Mouse (Mus musculus) erythroblast, embryonic 14.5 days (primary cell): ENCODE data around the gene Rab31. TPM values are rescaled to one million over a fixed set of nuclear protein-coding genes. Genes with fewer than 3 reads are reported as not detected.

Source experiments
- H3K27me3 ChIP-seq: 2 replicates; pipeline ENCODE4 v1.6.1; 2012; ENCODE audit warnings: inconsistent platforms; ENCODE audit not compliant: control insufficient read depth
- H3K36me3 ChIP-seq: 2 replicates; pipeline ENCODE4 v1.6.1; 2012; ENCODE audit warnings: mild to moderate bottlenecking, inconsistent platforms; ENCODE audit not compliant: control insufficient read depth
- H3K4me1 ChIP-seq: 2 replicates; pipeline ENCODE4 v1.6.1; 2012; ENCODE audit warnings: inconsistent platforms; ENCODE audit not compliant: control insufficient read depth
- H3K4me3 ChIP-seq: replicated peaks from 2 replicates; pipeline ENCODE3; 2012; ENCODE audit warnings: moderate library complexity, mild to moderate bottlenecking, inconsistent platforms
- H3K9me3 ChIP-seq: 2 replicates; pipeline ENCODE4 v1.6.1; 2012; ENCODE audit warnings: low read length, inconsistent platforms, mixed read lengths; ENCODE audit not compliant: control insufficient read depth
- GATA1 ChIP-seq: IDR thresholded peaks from 2 replicates; pipeline ENCODE4 v1.6.1; 2012; ENCODE audit warnings: low read length, inconsistent platforms, mixed read lengths
- TAL1 ChIP-seq: IDR thresholded peaks from 3 replicates; pipeline ENCODE4 v1.6.1; 2012; ENCODE audit warnings: low read length, inconsistent platforms, mixed read lengths
- polyA plus RNA-seq: library from polyadenylated mRNA; stranded (reverse); fragments of >175 nt; gene quantifications from 2 replicates; pipeline ENCODE4 v1.2.3, GENCODE M21; 2012

The Rab31 gene
- polyA plus RNA-seq, 1 experiment: not detected

DNA sequence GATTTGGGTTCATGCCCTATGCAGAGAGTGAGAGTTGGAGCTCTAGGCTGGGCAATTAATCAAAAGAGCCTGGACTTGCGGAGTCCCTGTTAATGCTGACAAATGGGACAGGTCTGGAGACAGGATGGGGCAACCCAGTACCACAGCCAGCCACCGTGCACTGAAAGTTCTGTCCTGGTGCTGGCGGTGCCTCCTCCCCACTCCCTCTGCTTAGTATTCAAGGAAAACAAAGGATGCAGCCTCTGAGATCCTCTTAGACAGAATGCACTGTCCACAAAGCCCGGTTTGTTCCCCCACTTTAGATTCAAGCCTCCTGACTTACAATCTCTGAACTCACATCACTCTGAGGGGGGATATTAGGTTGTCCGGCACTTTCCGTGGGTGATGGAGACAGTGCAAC is 26.2 kb downstream of the Rab31 start:
- Histone ChIP-seq H3K4me3 (no peak overlapping the region), H3K4me1 (no peaks in the 10 kb centered on the region)
- TF ChIP-seq GATA1: no peak
- TF ChIP-seq TAL1: no peak

DNA sequence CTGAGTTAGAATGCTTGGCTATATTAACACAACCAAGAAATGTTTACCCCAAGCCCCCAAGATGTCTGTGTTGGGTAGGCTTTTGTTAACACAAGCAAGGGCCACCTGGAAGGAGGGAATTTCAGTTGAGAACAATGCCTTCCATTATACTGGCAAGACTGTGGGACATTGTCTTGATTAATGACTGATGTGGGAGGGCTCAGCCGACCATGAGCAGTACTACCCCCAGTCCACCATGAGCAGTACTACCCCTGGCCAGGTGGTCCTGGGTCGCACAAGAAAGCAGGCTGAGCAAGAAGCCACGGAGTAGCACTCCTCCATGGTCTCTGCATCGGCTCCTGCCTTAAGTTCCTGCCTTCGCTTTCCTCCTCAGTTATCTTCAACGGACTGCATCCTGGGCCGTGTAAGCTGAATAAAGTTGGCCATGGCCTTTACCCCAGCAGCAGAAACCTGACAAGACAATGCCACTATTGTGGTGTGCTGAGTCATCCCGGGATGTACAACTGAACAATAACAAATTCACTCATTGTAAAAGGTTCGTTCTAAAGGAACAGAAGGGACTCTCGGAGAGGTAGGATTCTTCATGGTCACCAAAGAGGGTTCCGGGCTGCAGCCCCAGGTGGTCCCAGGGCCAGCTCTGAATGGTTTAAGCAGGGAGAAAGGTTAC is 28.8 kb downstream of the Rab31 start:
- Histone ChIP-seq H3K4me1 (no peaks in the 10 kb centered on the region), H3K36me3 (no peaks in the 10 kb centered on the region), H3K27me3 (no peaks in the 10 kb centered on the region), H3K9me3 (no peaks in the 10 kb centered on the region), H3K4me3 (no peak overlapping the region)
- no peak for TF ChIP-seq TAL1
- TF ChIP-seq GATA1: no peak

More for the DNA sequence above, 26.2 kb downstream of the Rab31 start:
- Histone ChIP-seq H3K27me3 (no peaks in the 10 kb centered on the region), H3K36me3 (no peaks in the 10 kb centered on the region), H3K9me3 (no peaks in the 10 kb centered on the region; the same call in 1 of the 2 replicates)

DNA sequence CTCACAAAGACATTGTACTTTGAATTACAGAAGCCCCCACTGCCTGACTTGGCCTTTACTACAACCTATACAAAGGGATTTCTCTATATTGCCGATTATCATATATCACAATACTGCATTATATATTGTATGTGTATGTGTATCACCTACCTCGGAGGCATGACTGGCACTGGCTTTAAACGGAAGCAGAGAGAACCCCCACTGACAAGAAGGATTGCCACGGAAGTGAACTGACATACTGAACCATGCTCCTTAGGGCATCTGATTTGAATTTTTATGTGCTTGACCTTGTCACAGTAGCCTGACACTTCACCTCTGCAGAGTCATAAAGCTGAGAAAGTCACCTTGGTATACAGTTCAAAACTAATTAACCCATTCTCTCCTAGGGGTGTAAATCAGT is 29.6 kb downstream of the Rab31 start:
- Histone ChIP-seq H3K27me3 (no peaks in the 10 kb centered on the region), H3K4me1 (no peaks in the 10 kb centered on the region), H3K36me3 (no peaks in the 10 kb centered on the region), H3K9me3 (no peaks in the 10 kb centered on the region), H3K4me3 (no peak overlapping the region)
- TF ChIP-seq TAL1 (no peak), GATA1 (no peak)

DNA sequence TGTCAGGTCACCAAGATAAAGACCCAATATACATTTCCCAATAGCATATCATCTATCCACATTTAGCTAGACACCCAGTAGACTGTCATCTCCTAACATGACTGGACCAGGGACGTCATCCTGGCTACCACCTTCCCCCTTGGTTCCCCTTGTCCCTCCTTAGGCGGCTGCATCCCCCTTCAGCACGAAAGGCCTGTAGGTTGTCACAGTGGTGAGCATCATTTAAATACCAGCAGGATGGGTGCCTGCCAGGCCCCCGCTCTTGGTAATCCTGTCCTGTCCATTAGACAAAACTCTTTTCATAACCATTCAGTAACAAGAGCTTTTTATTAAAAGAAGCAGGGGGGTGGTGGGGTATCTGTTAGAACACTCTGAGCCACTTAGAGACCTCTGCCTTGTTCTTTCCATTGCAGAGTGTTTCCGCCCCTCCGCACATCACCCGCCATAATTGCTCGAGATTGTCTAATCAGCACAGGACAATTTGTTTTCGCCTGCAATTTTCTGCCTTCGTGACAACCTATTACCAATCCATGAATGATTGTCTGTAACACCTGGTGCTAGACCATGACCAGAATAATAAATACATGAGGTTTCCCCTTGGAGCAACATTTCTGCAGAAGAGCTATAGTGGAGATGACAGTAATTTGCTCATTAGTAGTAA is 30.2 kb downstream of the Rab31 start:
- Histone ChIP-seq H3K4me1 (no peaks in the 10 kb centered on the region), H3K27me3 (no peaks in the 10 kb centered on the region), H3K36me3 (no peaks in the 10 kb centered on the region), H3K9me3 (no peaks in the 10 kb centered on the region), H3K4me3 (no peak overlapping the region)
- TF ChIP-seq TAL1 (no peak), GATA1 (no peak)

DNA sequence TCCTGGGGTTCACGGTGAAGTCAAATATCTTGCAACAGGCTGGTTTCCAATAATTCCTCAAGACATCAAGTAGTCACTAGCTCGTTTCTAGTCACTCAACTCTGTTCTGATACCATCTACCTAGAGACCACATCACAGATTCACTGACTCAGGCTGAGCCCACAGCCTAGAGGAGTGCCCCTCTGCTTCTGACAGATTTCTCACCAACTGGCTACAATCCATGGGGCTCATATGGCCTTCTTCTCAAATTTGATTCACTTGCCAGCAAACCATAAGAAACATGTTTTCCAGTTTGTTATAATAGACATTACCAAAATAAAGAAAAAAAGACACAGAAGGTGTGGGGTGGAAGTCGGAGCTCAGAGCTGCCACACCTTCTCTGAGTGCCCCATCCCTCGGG is 31.0 kb downstream of the Rab31 start:
- TF ChIP-seq GATA1 (no peak), TAL1 (no peak)
- Histone ChIP-seq H3K4me3 (no peak overlapping the region), H3K9me3 (no peaks in the 10 kb centered on the region), H3K27me3 (no peaks in the 10 kb centered on the region), H3K4me1 (no peaks in the 10 kb centered on the region), H3K36me3 (no peaks in the 10 kb centered on the region)

DNA sequence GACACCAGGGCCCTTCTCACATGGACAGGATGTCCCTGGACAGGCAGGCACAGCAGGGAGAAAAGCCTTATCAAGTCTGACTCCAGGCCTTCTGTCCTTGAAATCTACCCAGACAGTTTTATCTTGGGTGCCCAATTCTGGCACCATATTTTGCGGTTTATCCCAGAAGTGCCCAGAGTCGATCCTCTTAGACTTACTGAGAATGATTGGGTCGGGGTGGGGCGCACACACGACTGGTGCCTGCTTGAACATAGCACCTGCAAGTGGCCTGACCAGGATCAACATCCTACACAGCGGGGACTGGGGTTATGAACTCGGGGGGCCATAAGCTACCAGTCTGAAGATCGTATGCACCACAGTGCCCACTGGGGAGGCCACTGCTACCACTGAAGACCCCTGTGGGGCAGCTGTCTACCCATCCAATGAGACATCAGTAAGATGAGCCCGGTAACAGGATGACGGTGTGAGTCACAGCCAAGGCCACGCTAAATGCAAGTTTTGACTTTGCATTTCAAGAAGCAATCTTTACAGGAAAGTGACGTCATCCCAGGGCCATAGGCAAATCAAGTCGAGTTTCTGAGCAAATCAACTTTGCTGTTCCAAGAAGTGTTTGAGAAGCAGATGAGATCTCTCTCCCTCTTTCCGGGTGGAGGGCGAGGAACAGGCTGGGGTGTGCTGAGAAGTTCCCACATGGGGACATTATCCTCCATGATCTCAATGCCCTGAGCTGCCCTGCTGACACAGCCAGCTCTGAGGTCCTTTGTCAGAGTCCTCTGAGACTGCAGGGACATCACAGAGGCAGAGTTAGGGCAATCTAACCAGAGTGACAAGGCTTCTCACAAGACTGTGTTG is 32.5 kb downstream of the Rab31 start:
- TF ChIP-seq GATA1 (no peak), TAL1 (no peak)
- H3K4me3 ChIP-seq: no peak overlapping the region
- no peaks in the 10 kb centered on the region for H3K27me3 ChIP-seq
- H3K36me3 ChIP-seq: no peaks in the 10 kb centered on the region
- H3K4me1 ChIP-seq: no peaks in the 10 kb centered on the region
- H3K9me3 ChIP-seq: no peaks in the 10 kb centered on the region

DNA sequence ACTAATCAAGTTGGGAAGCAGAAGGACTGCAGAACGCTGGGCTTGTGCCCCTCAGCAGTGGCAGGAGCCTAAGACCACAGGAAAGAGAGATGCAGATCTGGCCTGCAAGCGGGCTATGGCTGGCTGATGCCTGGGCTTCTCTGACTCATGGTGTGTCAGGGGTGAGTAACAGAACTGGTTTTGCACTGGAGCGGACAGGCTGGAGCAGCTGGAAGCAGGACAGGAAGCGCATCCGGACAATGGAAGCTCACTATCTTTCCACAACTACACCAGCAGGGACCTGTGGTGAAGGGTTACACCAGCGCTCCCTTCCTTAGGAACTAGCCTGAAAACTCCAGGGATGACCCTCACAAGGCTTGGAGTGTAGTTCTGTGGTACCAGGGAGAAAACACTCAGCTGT is 34.9 kb downstream of the Rab31 start:
- H3K27me3 ChIP-seq: no peaks in the 10 kb centered on the region
- H3K4me1 ChIP-seq: no peaks in the 10 kb centered on the region
- no peaks in the 10 kb centered on the region for H3K36me3 ChIP-seq
- H3K9me3 ChIP-seq: no peaks in the 10 kb centered on the region
- H3K4me3 ChIP-seq: no peak overlapping the region
- no peak for TF ChIP-seq TAL1
- no peak for TF ChIP-seq GATA1

DNA sequence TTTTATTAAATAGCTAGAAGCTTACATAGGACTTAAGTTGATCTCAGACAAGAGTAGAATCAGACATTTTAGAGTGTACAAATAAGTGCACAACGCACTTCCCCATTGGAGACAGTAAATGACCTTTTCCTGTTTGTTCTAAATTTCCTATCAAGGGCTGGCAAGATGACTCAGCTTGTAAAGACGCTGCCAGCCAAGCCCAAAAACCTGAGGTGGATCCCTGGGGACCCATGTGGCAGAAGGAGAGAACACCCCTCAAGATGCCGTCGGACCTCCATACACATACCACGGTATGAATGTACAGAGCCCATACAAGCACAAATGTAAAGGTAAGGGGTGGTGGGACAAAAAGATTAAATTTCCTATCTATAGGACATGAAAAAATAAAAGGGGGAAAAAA is 35.4 kb downstream of the Rab31 start:
- Histone ChIP-seq H3K27me3 (no peaks in the 10 kb centered on the region), H3K4me3 (no peak overlapping the region), H3K9me3 (no peaks in the 10 kb centered on the region), H3K4me1 (no peaks in the 10 kb centered on the region), H3K36me3 (no peaks in the 10 kb centered on the region)
- TF ChIP-seq GATA1 (no peak), TAL1 (no peak)

DNA sequence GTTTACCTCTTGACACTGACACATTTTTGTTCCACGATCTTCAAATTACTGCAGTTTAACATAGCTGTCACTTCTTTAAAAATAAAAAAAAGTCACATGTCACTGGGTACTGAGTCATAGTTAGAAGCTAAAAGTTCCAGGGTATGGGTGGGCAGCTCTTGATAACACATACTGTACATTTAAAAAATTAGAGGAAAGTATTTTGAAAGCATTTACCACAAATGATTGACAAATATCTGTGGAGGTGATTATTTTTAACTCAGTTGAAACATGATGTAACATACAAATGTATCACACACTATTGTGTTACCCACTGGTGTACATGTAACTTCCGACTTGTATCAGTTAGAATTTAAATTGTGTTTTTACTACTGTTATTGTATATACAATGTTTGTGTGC is 37.5 kb downstream of the Rab31 start:
- H3K27me3 ChIP-seq: no peaks in the 10 kb centered on the region
- no peaks in the 10 kb centered on the region for H3K9me3 ChIP-seq
- H3K4me3 ChIP-seq: no peak overlapping the region
- TF ChIP-seq TAL1 (no peak), GATA1 (no peak)
- H3K4me1 ChIP-seq: no peaks in the 10 kb centered on the region
- H3K36me3 ChIP-seq: no peaks in the 10 kb centered on the region
